In the genomic region with DNA sequence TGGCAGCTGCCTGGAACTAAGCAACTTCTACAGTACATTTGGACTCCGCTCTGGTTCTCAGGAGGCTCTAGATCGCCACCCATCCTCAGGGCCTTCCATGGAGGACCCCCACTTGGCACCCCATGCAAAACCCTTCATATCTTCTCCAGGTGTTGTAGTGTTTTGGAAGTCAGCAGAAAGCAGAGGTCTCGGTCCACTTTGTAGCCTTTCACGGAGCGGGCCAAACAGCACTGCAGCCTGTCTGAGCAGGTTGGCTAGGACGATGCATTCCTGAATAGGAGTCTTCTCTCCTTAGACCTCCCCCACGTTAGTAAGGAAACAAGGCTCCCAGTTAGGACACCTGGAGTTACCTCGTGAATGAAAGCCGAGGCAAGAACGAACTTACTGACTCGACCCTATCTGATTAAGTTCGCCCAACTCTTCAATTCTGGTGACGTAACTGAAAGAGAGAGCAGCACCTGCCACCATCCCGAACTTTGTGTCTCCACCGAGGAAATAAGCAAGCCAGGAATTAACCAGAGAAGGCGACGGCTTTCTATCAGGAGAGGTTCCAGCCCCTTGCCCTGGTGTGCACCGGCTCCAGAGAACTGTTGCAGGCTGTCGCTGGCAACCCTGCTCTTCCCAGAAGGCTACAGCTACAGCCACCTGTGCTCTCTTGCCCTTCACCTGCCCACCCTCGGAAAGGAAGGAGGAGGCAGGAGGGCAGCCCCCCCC, we compare ENCODE assay signal across 7 mouse cellular contexts. TPM values are rescaled to one million over a fixed set of nuclear protein-coding genes. Genes with fewer than 3 reads are reported as not detected.
A peak's percentile ranks its signal among the peaks of the same experiment; 100 is the strongest.
DNase-seq lines count a peak whose midpoint lies in the region; ATAC-seq lines count a peak whose summit lies in the region.

No protein-coding gene starts in this region.

- H3K4me2 ChIP-seq in neural tube, embryonic 11.5 days (ENCODE audit: low read depth): peak overlapping the region; percentile 74
- H3K4me2 ChIP-seq in embryonic facial prominence, embryonic 13.5 days: peak overlapping the region; percentile 93
- H3K4me2 ChIP-seq in limb, embryonic 13.5 days (replicated peaks): peak overlapping the region; percentile 93
- peak overlapping the region; percentile 88 for H3K4me2 ChIP-seq in stomach, embryonic 16.5 days (ENCODE audit: low read depth, low read length)

- no peak for DNase-seq in neural tube, embryonic 11.5 days (ENCODE audit: low spot score)
- no peak for DNase-seq in neural tube, embryonic 10.5 days (ENCODE audit: extremely low spot score, low spot score)
- DNase-seq in gastrocnemius, adult 8-10 months (ENCODE audit: low spot score in 2 of 2): no peak
- no peak for DNase-seq in spleen, postnatal 10 days (ENCODE audit: low spot score in 2 of 2)

- no peaks in the 10 kb centered on the region for H3K9me3 ChIP-seq in neural tube, embryonic 11.5 days (ENCODE audit: control insufficient read depth, low read length)
- H3K9me3 ChIP-seq in embryonic facial prominence, embryonic 13.5 days: no peaks in the 10 kb centered on the region
- no peaks in the 10 kb centered on the region for H3K9me3 ChIP-seq in limb, embryonic 13.5 days
- H3K9me3 ChIP-seq in stomach, embryonic 16.5 days (replicated peaks; ENCODE audit: control insufficient read depth, low read length): no peaks in the 10 kb centered on the region

- no peak overlapping the region for H3K27ac ChIP-seq in neural tube, embryonic 11.5 days (ENCODE audit: low read depth, low read length)
- no peak overlapping the region for H3K27ac ChIP-seq in embryonic facial prominence, embryonic 13.5 days
- H3K27ac ChIP-seq in limb, embryonic 13.5 days: no peak overlapping the region
- no peak overlapping the region for H3K27ac ChIP-seq in stomach, embryonic 16.5 days (ENCODE audit: low read length)

- ATAC-seq in neural tube, embryonic 11.5 days (ENCODE audit: insufficient read depth, low FRiP score, low TSS enrichment): no peak
- no peak for ATAC-seq in embryonic facial prominence, embryonic 13.5 days (ENCODE audit: insufficient number of reproducible peaks, insufficient read depth, low FRiP score, low TSS enrichment, low read depth)
- ATAC-seq in limb, embryonic 13.5 days (ENCODE audit: low FRiP score, low read depth): no peak
- no peak for ATAC-seq in stomach, embryonic 16.5 days (ENCODE audit: insufficient read depth, low FRiP score)

- peaks cover 9% of the 10 kb centered on the region; the same call in 1 of the 2 replicates for H3K4me1 ChIP-seq in neural tube, embryonic 11.5 days (ENCODE audit: control insufficient read depth, insufficient read depth, low read length)
- H3K4me1 ChIP-seq in embryonic facial prominence, embryonic 13.5 days: peaks cover 35% of the 10 kb centered on the region
- H3K4me1 ChIP-seq in limb, embryonic 13.5 days: peaks cover 36% of the 10 kb centered on the region
- H3K4me1 ChIP-seq in stomach, embryonic 16.5 days (ENCODE audit: control insufficient read depth, insufficient read depth, low read length): peaks cover 13% of the 10 kb centered on the region; the same call in 1 of the 2 replicates

- no peaks in the 10 kb centered on the region for H3K36me3 ChIP-seq in neural tube, embryonic 11.5 days (ENCODE audit: control insufficient read depth, insufficient read depth, low read length)
- no peaks in the 10 kb centered on the region for H3K36me3 ChIP-seq in embryonic facial prominence, embryonic 13.5 days
- H3K36me3 ChIP-seq in limb, embryonic 13.5 days: no peaks in the 10 kb centered on the region
- no peaks in the 10 kb centered on the region for H3K36me3 ChIP-seq in stomach, embryonic 16.5 days (ENCODE audit: control insufficient read depth, insufficient read depth, low read length)

- peak overlapping the region; percentile 73 for H3K4me3 ChIP-seq in neural tube, embryonic 11.5 days (ENCODE audit: low read depth, low read length)
- peak overlapping the region; percentile 82 for H3K4me3 ChIP-seq in embryonic facial prominence, embryonic 13.5 days
- peak overlapping the region; percentile 79 for H3K4me3 ChIP-seq in limb, embryonic 13.5 days
- H3K4me3 ChIP-seq in stomach, embryonic 16.5 days (replicated peaks; ENCODE audit: low read length): peak overlapping the region; percentile 82

- H3K27me3 ChIP-seq in neural tube, embryonic 11.5 days (ENCODE audit: control insufficient read depth, insufficient read depth, low read length): peaks cover 16% of the 10 kb centered on the region
- H3K27me3 ChIP-seq in embryonic facial prominence, embryonic 13.5 days: peaks cover 22% of the 10 kb centered on the region
- H3K27me3 ChIP-seq in limb, embryonic 13.5 days: peaks cover 33% of the 10 kb centered on the region
- peaks cover 12% of the 10 kb centered on the region for H3K27me3 ChIP-seq in stomach, embryonic 16.5 days (ENCODE audit: control insufficient read depth, insufficient read depth, low read length)

- 20% methylated on average over 20 of the region's 20 CpGs for WGBS in neural tube, embryonic 11.5 days
- WGBS in embryonic facial prominence, embryonic 13.5 days: 18% methylated on average over 20 of the region's 20 CpGs
- WGBS in limb, embryonic 13.5 days: 16% methylated on average over 20 of the region's 20 CpGs
- 27% methylated on average over 19 of the region's 20 CpGs for WGBS in stomach, embryonic 16.5 days

- peak overlapping the region; percentile 83 for H3K9ac ChIP-seq in neural tube, embryonic 11.5 days (ENCODE audit: low read length)
- H3K9ac ChIP-seq in embryonic facial prominence, embryonic 13.5 days: peak overlapping the region; percentile 82
- peak overlapping the region; percentile 78 for H3K9ac ChIP-seq in limb, embryonic 13.5 days
- peak overlapping the region; percentile 80; the same call in 1 of the 2 replicates for H3K9ac ChIP-seq in stomach, embryonic 16.5 days (ENCODE audit: low read length)

RNA-seq across cellular contexts. Expression of gene Ubash3b, which starts 5.3 kb away (rescaled TPM):
- polyA plus RNA-seq in neural tube, embryonic 11.5 days (2014; fragmentation: Nextera tagmentation; extraction: Ambion mirVana): 13.2 and 14.4 TPM in 2 replicates
- 6.6 and 7.8 TPM in 2 replicates for polyA plus RNA-seq in embryonic facial prominence, embryonic 13.5 days (2015; fragmentation: Nextera tagmentation; extraction: Ambion mirVana)
- 6.2 and 7.3 TPM in 2 replicates for polyA plus RNA-seq in limb, embryonic 13.5 days (2015; fragmentation: Nextera tagmentation; extraction: Ambion mirVana)
- 2.2 and 3.0 TPM in 2 replicates for polyA plus RNA-seq in stomach, embryonic 16.5 days (2015; fragmentation: Nextera tagmentation; extraction: Ambion mirVana)
- under 1 TPM in 3 of 4 experiments, not detected in 1; 0.17 to 0.34 (median 0.27) TPM for total RNA-seq in gastrocnemius, adult 8-10 months (2022)
